Comparison of ENCODE assay signal across 27 mouse cellular contexts in genomic region chr19:4094348-4094747, GRCm38 (mm10). TPM values are rescaled to one million over a fixed set of nuclear protein-coding genes. Genes with fewer than 3 reads are reported as not detected.
DNase-seq lines count a peak whose midpoint lies in the region; ATAC-seq and TF ChIP-seq lines count a peak whose summit lies in the region.
"Had no signal": no experiment of that assay in that cellular context is flagged by ENCODE, and none has a peak within 500 bp of the region (broad histone marks: within the 10 kb centered on the region; RNA-seq: fewer than 3 reads in every experiment).

No protein-coding gene starts in this region.

- no peak overlapping the region for H3K4me2 ChIP-seq in intestine, embryonic 15.5 days (replicated peaks)
- H3K4me2 ChIP-seq in intestine, postnatal 0 days (replicated peaks; ENCODE audit: low read depth) = no peak overlapping the region
- H3K4me2 ChIP-seq: forebrain, embryonic 15.5 days; heart, embryonic 13.5 days had no signal

- peaks cover 13% of the 10 kb centered on the region for H3K79me2 ChIP-seq in C2C12 (ENCODE audit: control insufficient read depth, insufficient read depth)

- H3K4me3 ChIP-seq in intestine, embryonic 15.5 days (replicated peaks) = no peak overlapping the region
- H3K4me3 ChIP-seq in intestine, postnatal 0 days (ENCODE audit: low read depth, low read length) = no peak overlapping the region
- H3K4me3 ChIP-seq in C2C12 (ENCODE audit: insufficient read depth, poor library complexity, severe bottlenecking) (no peak overlapping the region), ES-E14 (ENCODE audit: insufficient read depth in 1 of 2, low read depth in 1 of 2, low read length in 2 of 2, poor library complexity in 1 of 2, severe bottlenecking in 1 of 2) (no peak overlapping the region)
- H3K4me3 ChIP-seq: forebrain, embryonic 15.5 days; heart, embryonic 13.5 days had no signal

- H3K36me3 ChIP-seq in intestine, embryonic 15.5 days = no peaks in the 10 kb centered on the region
- no peaks in the 10 kb centered on the region; the same call in 1 of the 2 replicates for H3K36me3 ChIP-seq in intestine, postnatal 0 days (ENCODE audit: control insufficient read depth, insufficient read depth)
- H3K36me3 ChIP-seq in C2C12 (ENCODE audit: control insufficient read depth, insufficient read depth) (no peaks in the 10 kb centered on the region), ES-E14 (ENCODE audit: control insufficient read depth, insufficient read depth, low read length, poor library complexity, severe bottlenecking) (peaks cover 6% of the 10 kb centered on the region)
- H3K36me3 ChIP-seq: forebrain, embryonic 15.5 days; heart, embryonic 13.5 days had no signal

- TF ChIP-seq CTCF in intestine, postnatal 0 days (IDR thresholded peaks at IDR 0.05; ENCODE audit: low read depth) = no peak
- no peak for TF ChIP-seq CTCF in C2C12 (IDR thresholded peaks at IDR 0.05; ENCODE audit: control insufficient read depth, insufficient read depth, insufficient read length)

- 69% methylated on average over 3 of the region's 3 CpGs for WGBS in intestine, embryonic 15.5 days
- WGBS in intestine, postnatal 0 days = 55% methylated on average over 3 of the region's 3 CpGs

- H3K27me3 ChIP-seq in intestine, embryonic 15.5 days (replicated peaks) = no peaks in the 10 kb centered on the region
- H3K27me3 ChIP-seq in intestine, postnatal 0 days (replicated peaks; ENCODE audit: control insufficient read depth, insufficient read depth, low read length) = no peaks in the 10 kb centered on the region
- H3K27me3 ChIP-seq in C2C12 (ENCODE audit: control insufficient read depth, insufficient read depth, insufficient read length) = no peaks in the 10 kb centered on the region
- H3K27me3 ChIP-seq: forebrain, embryonic 15.5 days had no signal

- no peaks in the 10 kb centered on the region for H3K9me3 ChIP-seq in intestine, embryonic 15.5 days
- H3K9me3 ChIP-seq in intestine, postnatal 0 days (ENCODE audit: control insufficient read depth) = no peaks in the 10 kb centered on the region
- H3K9me3 ChIP-seq in ES-E14 (ENCODE audit: control insufficient read depth, insufficient read depth, low read depth, low read length) = no peaks in the 10 kb centered on the region
- H3K9me3 ChIP-seq: forebrain, embryonic 15.5 days; heart, embryonic 13.5 days had no signal

- DNase-seq in ES-E14 (ENCODE audit: low read depth, low spot score) = no peak
- peak; percentile 32 for DNase-seq in induced T-regulatory cell, adult 2 months (ENCODE audit: low read depth)
- DNase-seq in cerebellum, adult 11 months = no peak
- DNase-seq: adrenal gland, adult 8-10 months; adrenal gland, postnatal 36 days; B cell, adult 2 months; cerebellum, adult 18-20 months; cerebellum, postnatal 10 days; gastrocnemius, postnatal 36 days; heart, adult 11 months; heart, postnatal 36 days; kidney, adult 2 months had no signal

- H3K79me3 ChIP-seq in C2C12 (ENCODE audit: low read depth) = no peaks in the 10 kb centered on the region

- 0 out of 2 replicates have a peak overlapping the region, but pooled peaks have one; percentile 17 for H3K9ac ChIP-seq in intestine, embryonic 15.5 days
- H3K9ac ChIP-seq in intestine, postnatal 0 days (ENCODE audit: low read depth, low read length) = no peak overlapping the region
- H3K9ac ChIP-seq in ES-E14 (ENCODE audit: insufficient read depth, low read depth, low read length, poor library complexity, severe bottlenecking) = 0 out of 2 replicates have a peak overlapping the region, but pooled peaks have one; percentile 1
- H3K9ac ChIP-seq: forebrain, embryonic 15.5 days; heart, embryonic 13.5 days had no signal

- H3K4me1 ChIP-seq in intestine, embryonic 15.5 days (replicated peaks) = peaks cover 20% of the 10 kb centered on the region
- peaks cover 3% of the 10 kb centered on the region; the same call in 1 of the 2 replicates for H3K4me1 ChIP-seq in intestine, postnatal 0 days (replicated peaks; ENCODE audit: control insufficient read depth, insufficient read depth, low read length)
- H3K4me1 ChIP-seq in ES-E14 (ENCODE audit: control insufficient read depth in 2 of 2, insufficient read depth in 2 of 2, low read length in 2 of 2, poor library complexity in 1 of 2) = peaks cover 0 to 12% of the 10 kb centered on the region in 2 experiments; a peak in 3 of 4 replicates

- no peak overlapping the region for H3ac ChIP-seq in C2C12 (ENCODE audit: control insufficient read depth, insufficient read length, low read depth)

- in situ Hi-C loops in ES-E14 (cut with MboI; ENCODE audit: low sequenced_read_pairs in 2 of 2, unreplicated experiment in 2 of 2) = no loop called here

- no peak for ATAC-seq in intestine, embryonic 15.5 days
- no peak for ATAC-seq in intestine, postnatal 0 days
- no peak for ATAC-seq in megakaryocyte progenitor cell, adult 5-6 weeks (replicated peaks; ENCODE audit: poor library complexity)
- ATAC-seq: forebrain, embryonic 15.5 days; hindbrain, embryonic 16.5 days; Patski had no signal

- H3K27ac ChIP-seq in intestine, embryonic 15.5 days = no peak overlapping the region
- H3K27ac ChIP-seq in intestine, postnatal 0 days (ENCODE audit: low read depth, low read length) = no peak overlapping the region
- H3K27ac ChIP-seq in ES-E14 (ENCODE audit: insufficient read depth, low read depth, low read length, poor library complexity, severe bottlenecking) = no peak overlapping the region
- H3K27ac ChIP-seq: forebrain, embryonic 15.5 days; heart, embryonic 13.5 days had no signal

TF ChIP-seq in C2C12, 6 proteins besides CTCF, POLR2A, EP300 and RAD21:
- peak; percentile 19 for TF ChIP-seq MYOD1 (IDR thresholded peaks at IDR 0.05; ENCODE audit: control insufficient read depth, insufficient read length, low read depth)
- TF ChIP-seq CEBPB (IDR thresholded peaks at IDR 0.05; ENCODE audit: low read depth) = no peak
- TF ChIP-seq MAX (IDR thresholded peaks at IDR 0.05) = no peak

TF ChIP-seq in ES-E14, 5 proteins besides CTCF, POLR2A, EP300 and RAD21:
- TF ChIP-seq CHD2 (IDR thresholded peaks at IDR 0.05; ENCODE audit: low read depth, low read length) (no peak), ZC3H11A (IDR thresholded peaks at IDR 0.05; ENCODE audit: borderline replicate concordance, low read depth, low read length) (no peak), MAFK (IDR thresholded peaks at IDR 0.05; ENCODE audit: insufficient read depth, low read depth, low read length) (no peak), ZNF384 (IDR thresholded peaks at IDR 0.05; ENCODE audit: low read depth, low read length) (no peak)
TF ChIP-seq in ES-E14: peak in this region for 0.

RNA-seq across cellular contexts. Expression of gene Cdk2ap2, which starts 2.6 kb away (rescaled TPM):
- polyA plus RNA-seq in intestine, embryonic 15.5 days (2015; fragmentation: Nextera tagmentation; extraction: Ambion mirVana) = 127 and 147 TPM in 2 replicates
- 97.1 and 108 TPM in 2 replicates for polyA plus RNA-seq in intestine, postnatal 0 days (2015; fragmentation: Nextera tagmentation; extraction: Ambion mirVana)
- 134 TPM for polyA plus RNA-seq in C2C12 (2012; fragmentation: generic; extraction: Trizol)
- total RNA-seq in ES-E14 (2012; rRNA removed) = 39.6 and 42.7 TPM in 2 replicates
- 112 and 126 TPM in 2 replicates for total RNA-seq in megakaryocyte progenitor cell, adult 5-6 weeks (2015)
- 24.2 and 44.8 TPM in 2 replicates for total RNA-seq in megakaryocyte progenitor cell, adult 5-6 weeks (2017)

RNA-seq across cellular contexts. Expression of gene Pitpnm1, which starts 5.5 kb away (rescaled TPM):
- 13.8 and 20.9 TPM in 2 replicates for polyA plus RNA-seq in intestine, embryonic 15.5 days (2015; fragmentation: Nextera tagmentation; extraction: Ambion mirVana)
- polyA plus RNA-seq in intestine, postnatal 0 days (2015; fragmentation: Nextera tagmentation; extraction: Ambion mirVana) = 13.7 and 16.3 TPM in 2 replicates
- 43.1 TPM for polyA plus RNA-seq in C2C12 (2012; fragmentation: generic; extraction: Trizol)
- 10.5 and 17.2 TPM in 2 replicates for total RNA-seq in ES-E14 (2012; rRNA removed)
- 7.8 and 11.2 TPM in 2 replicates for total RNA-seq in megakaryocyte progenitor cell, adult 5-6 weeks (2015)
- 6.8 and 17.2 TPM in 2 replicates for total RNA-seq in megakaryocyte progenitor cell, adult 5-6 weeks (2017)

RNA-seq across cellular contexts. Expression of gene Cabp2, which starts 13.0 kb away (rescaled TPM):
- 1.7 and 2.8 TPM in 2 replicates for polyA plus RNA-seq in intestine, embryonic 15.5 days (2015; fragmentation: Nextera tagmentation; extraction: Ambion mirVana)
- polyA plus RNA-seq in intestine, postnatal 0 days (2015; fragmentation: Nextera tagmentation; extraction: Ambion mirVana) = not detected in 2 replicates
- polyA plus RNA-seq in C2C12 (2012; fragmentation: generic; extraction: Trizol) = not detected
- not detected in 2 replicates for total RNA-seq in ES-E14 (2012; rRNA removed)
- total RNA-seq in megakaryocyte progenitor cell, adult 5-6 weeks (2015) = not detected in 2 replicates
- total RNA-seq in megakaryocyte progenitor cell, adult 5-6 weeks (2017) = not detected in 2 replicates
- total RNA-seq: adrenal gland, adult 8-10 months; adrenal gland, postnatal 36 days; gastrocnemius, adult 8-10 months; gastrocnemius, postnatal 36 days; heart, postnatal 36 days; MEL had no signal
- polyA plus RNA-seq: brain, embryonic 14.5 days; embryonic facial prominence, embryonic 11.5 days; forebrain, embryonic 11.5 days; forebrain, embryonic 15.5 days; heart, embryonic 13.5 days; heart, postnatal 0 days; hindbrain, embryonic 11.5 days; hindbrain, embryonic 16.5 days; Patski had no signal

RNA-seq across cellular contexts. Expression of gene Aip, which starts 31.3 kb away (rescaled TPM):
- polyA plus RNA-seq in intestine, embryonic 15.5 days (2015; fragmentation: Nextera tagmentation; extraction: Ambion mirVana) = 75.0 and 80.7 TPM in 2 replicates
- 42.0 and 42.3 TPM in 2 replicates for polyA plus RNA-seq in intestine, postnatal 0 days (2015; fragmentation: Nextera tagmentation; extraction: Ambion mirVana)
- 208 TPM for polyA plus RNA-seq in C2C12 (2012; fragmentation: generic; extraction: Trizol)
- total RNA-seq in ES-E14 (2012; rRNA removed) = 26.9 and 27.9 TPM in 2 replicates
- 61.9 and 66.4 TPM in 2 replicates for total RNA-seq in megakaryocyte progenitor cell, adult 5-6 weeks (2015)
- total RNA-seq in megakaryocyte progenitor cell, adult 5-6 weeks (2017) = 24.4 and 31.1 TPM in 2 replicates

RNA-seq across cellular contexts. Expression of gene Gstp3, which starts 35.0 kb away (rescaled TPM):
- polyA plus RNA-seq in intestine, embryonic 15.5 days (2015; fragmentation: Nextera tagmentation; extraction: Ambion mirVana) = 6.9 and 9.2 TPM in 2 replicates
- polyA plus RNA-seq in intestine, postnatal 0 days (2015; fragmentation: Nextera tagmentation; extraction: Ambion mirVana) = 68.7 and 72.6 TPM in 2 replicates
- 0.09 TPM for polyA plus RNA-seq in C2C12 (2012; fragmentation: generic; extraction: Trizol)
- total RNA-seq in ES-E14 (2012; rRNA removed) = 3.4 and 3.9 TPM in 2 replicates
- 1.4 and 7.5 TPM in 2 replicates for total RNA-seq in megakaryocyte progenitor cell, adult 5-6 weeks (2015)
- total RNA-seq in megakaryocyte progenitor cell, adult 5-6 weeks (2017) = 2.2 TPM in 2 replicates
- total RNA-seq: gastrocnemius, adult 8-10 months; gastrocnemius, postnatal 36 days; heart, postnatal 36 days; MEL had no signal
- polyA plus RNA-seq: brain, embryonic 14.5 days; embryonic facial prominence, embryonic 11.5 days; forebrain, embryonic 11.5 days; forebrain, embryonic 15.5 days; heart, postnatal 0 days; hindbrain, embryonic 11.5 days; hindbrain, embryonic 16.5 days; Patski had no signal
